Mouse (Mus musculus): ENCODE measurements around the gene Olfr881.

- TF ChIP-seq CTCF (IDR thresholded peaks at IDR 0.05; ENCODE audit: extremely low read depth, insufficient read length, insufficient replicate concordance, low read depth, low read length) (no peak), POLR2A (IDR thresholded peaks at IDR 0.05; ENCODE audit: low read depth, low read length) (no peak)
Observed at GRCm38 (mm10) chr9:37991525-37991924, at the start of gene Olfr881.
